Mouse (Mus musculus): ENCODE results near the gene Speer4f1. TPM values are rescaled to one million over a fixed set of nuclear protein-coding genes. Genes with fewer than 3 reads are reported as not detected.

The Speer4f1 gene
- polyA plus RNA-seq, 1 experiment from 2014 or later, result not detected

Other genes with a start within 250 kb of the Speer4f1 start
- gene Speer4f2, start 102.9 kb upstream of the Speer4f1 start, polyA plus RNA-seq (2014; fragmentation: Nextera tagmentation; extraction: Ambion mirVana), result not detected in 2 replicates
- gene Sema3c, start 98.2 kb downstream of the Speer4f1 start, polyA plus RNA-seq (2014; fragmentation: Nextera tagmentation; extraction: Ambion mirVana), result 72.0 and 74.7 TPM in 2 replicates

Measured in stomach, embryonic 14.5 days (tissue).